ENCODE assay signal across 8 mouse cellular contexts in genomic region chr5:112153675-112154085, GRCm38 (mm10).
DNase-seq lines count a peak whose midpoint lies in the region; ATAC-seq and TF ChIP-seq lines count a peak whose summit lies in the region.

No protein-coding gene starts in this region.

- WGBS in heart, embryonic 13.5 days = under 1% methylated on average over 39 of the region's 39 CpGs
- 3% methylated on average over 39 of the region's 39 CpGs for WGBS in liver, adult 2 months

- no peak for TF ChIP-seq POLR2A in liver, adult 2 months (IDR thresholded peaks at IDR 0.05; ENCODE audit: extremely low read depth, insufficient read depth, low read length)

- H3K4me2 ChIP-seq in heart, embryonic 13.5 days = peak overlapping the region; percentile 75

- peak; percentile 52; the same call in 1 of the 2 replicates for ATAC-seq in heart, embryonic 13.5 days (ENCODE audit: extremely low read depth, insufficient number of reproducible peaks, low FRiP score, low TSS enrichment)

- peaks cover 3% of the 10 kb centered on the region; the same call in 1 of the 2 replicates for H3K4me1 ChIP-seq in heart, embryonic 13.5 days
- H3K4me1 ChIP-seq in liver, adult 2 months (ENCODE audit: control insufficient read depth, insufficient read depth, low read length) = no peaks in the 10 kb centered on the region

- peaks cover 52% of the 10 kb centered on the region for H3K27me3 ChIP-seq in heart, embryonic 13.5 days (replicated peaks)
- H3K27me3 ChIP-seq in liver, adult 2 months (ENCODE audit: control insufficient read depth, insufficient read depth, low read length) = 0 out of 2 replicates have a peak, but pooled peaks cover 3% of the 10 kb centered on the region
- no peaks in the 10 kb centered on the region for H3K27me3 ChIP-seq in splenic B cell, adult 2 months (ENCODE audit: control insufficient read depth, insufficient read depth, low read length, poor library complexity, severe bottlenecking)

- H3K9me3 ChIP-seq in heart, embryonic 13.5 days = no peaks in the 10 kb centered on the region

- peak overlapping the region; percentile 68; the same call in 1 of the 2 replicates for H3K9ac ChIP-seq in heart, embryonic 13.5 days
- no peak overlapping the region; the same call in 1 of the 2 replicates for H3K9ac ChIP-seq in liver, adult 2 months (ENCODE audit: low read depth, low read length)

- no peak overlapping the region for H3K27ac ChIP-seq in heart, embryonic 13.5 days (replicated peaks)
- no peak overlapping the region for H3K27ac ChIP-seq in liver, adult 2 months (replicated peaks; ENCODE audit: insufficient read depth, low read depth, low read length)

- H3K36me3 ChIP-seq in heart, embryonic 13.5 days = no peaks in the 10 kb centered on the region
- H3K36me3 ChIP-seq in liver, adult 2 months (ENCODE audit: control insufficient read depth, insufficient read depth, low read length) = no peaks in the 10 kb centered on the region
- H3K36me3 ChIP-seq in splenic B cell, adult 2 months (ENCODE audit: control insufficient read depth, insufficient read depth, low read length, poor library complexity, severe bottlenecking) = no peaks in the 10 kb centered on the region

- H3K4me3 ChIP-seq in heart, embryonic 13.5 days = peak overlapping the region; percentile 47
- H3K4me3 ChIP-seq in liver, adult 2 months (ENCODE audit: insufficient read depth, low read depth, low read length) = no peak overlapping the region; the same call in 1 of the 2 replicates

- DNase-seq in B cell, adult 2 months = peak; percentile 85 to 86
- peak; percentile 43 for DNase-seq in brain, embryonic 18.5 days (ENCODE audit: low read depth, low spot score)
- DNase-seq in fibroblast of lung, adult 2 months (ENCODE audit: low read depth) = peak; percentile 29
- peak; percentile 89 for DNase-seq in kidney, postnatal 10 days
- no peak for DNase-seq in liver, adult 2 months (ENCODE audit: extremely low read depth, low read depth, low spot score)
- peak; percentile 79 for DNase-seq in naive thymus-derived CD4-positive, alpha-beta T cell, adult 2 months (ENCODE audit: low read depth)
- peak; percentile 78 for DNase-seq in splenic B cell, adult 2 months (ENCODE audit: low read depth, low spot score)

- TF ChIP-seq CTCF in liver, adult 2 months (IDR thresholded peaks at IDR 0.05; ENCODE audit: low read depth, low read length) = peak; percentile 98

- H3K79me2 ChIP-seq in liver, adult 2 months (ENCODE audit: control insufficient read depth, insufficient read depth, low read length) = no peaks in the 10 kb centered on the region
